Mouse (Mus musculus): ENCODE measurements around the gene Wasl. TPM values are rescaled to one million over a fixed set of nuclear protein-coding genes. Genes with fewer than 3 reads are reported as not detected.

Wasl gene
- polyA plus RNA-seq, 1 experiment from 2014 or later, result 61.6 TPM

DNA sequence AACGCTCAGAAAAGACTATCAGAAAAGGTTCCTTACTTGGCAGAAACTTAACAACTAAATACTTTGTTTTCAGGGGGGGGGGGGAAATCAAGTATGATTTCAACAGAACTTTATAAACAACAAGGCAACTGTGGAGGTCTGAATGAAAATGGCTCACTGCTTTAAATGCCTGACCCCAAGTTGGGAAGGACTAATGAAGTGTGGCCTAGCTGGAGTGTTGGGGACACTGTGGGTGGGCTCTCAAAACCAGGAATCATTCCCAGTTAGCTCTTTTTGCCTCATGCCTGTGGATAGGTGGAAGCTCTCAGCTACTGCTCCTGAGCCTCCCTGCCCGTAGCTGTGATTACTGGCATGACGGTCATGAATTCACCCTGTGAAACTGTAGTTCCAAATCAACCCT, 30.7 kb downstream of the Wasl start:
- peaks cover 11% of the 10 kb centered on the region for H3K4me1 ChIP-seq
- no peak for DNase-seq (ENCODE audit: low spot score)
- H3K4me3 ChIP-seq, result no peak overlapping the region
- no peaks in the 10 kb centered on the region for H3K9me3 ChIP-seq
- no peaks in the 10 kb centered on the region for H3K27me3 ChIP-seq (ENCODE audit: insufficient read depth, poor library complexity, severe bottlenecking)
- peaks cover 16% of the 10 kb centered on the region for H3K36me3 ChIP-seq
- H3K27ac ChIP-seq, result no peak overlapping the region
- WGBS, result 87% methylated on average over 3 of the region's 3 CpGs

DNA sequence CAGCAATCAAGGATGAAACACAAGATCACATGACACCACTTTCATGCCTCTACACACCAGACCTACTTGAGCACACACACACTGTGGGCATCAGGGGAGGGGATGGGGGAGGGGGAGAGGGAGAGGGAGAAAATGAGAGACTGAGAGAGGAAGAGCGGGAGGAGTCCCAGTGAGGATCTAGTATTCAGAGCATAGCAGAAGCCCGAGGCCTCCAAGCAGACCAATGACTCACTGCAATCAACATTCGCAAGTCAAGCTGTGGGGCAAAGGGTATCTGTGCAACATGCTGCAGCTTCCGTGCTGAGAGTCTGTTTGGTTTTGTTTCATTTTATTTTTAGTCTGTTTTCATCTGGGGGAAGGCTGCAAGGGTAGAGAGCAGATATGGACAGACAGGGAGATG, 32.7 kb downstream of the Wasl start:
- Histone ChIP-seq H3K27me3 (ENCODE audit: insufficient read depth, poor library complexity, severe bottlenecking) (no peaks in the 10 kb centered on the region), H3K9me3 (no peaks in the 10 kb centered on the region), H3K36me3 (peaks cover 13% of the 10 kb centered on the region), H3K4me1 (peaks cover 11% of the 10 kb centered on the region), H3K27ac (peak overlapping the region; percentile 59; the same call in 1 of the 2 replicates), H3K4me3 (no peak overlapping the region)
- peak; percentile 79 for DNase-seq (ENCODE audit: low spot score)
- WGBS, result 28% methylated on average over 4 of the region's 4 CpGs

DNA sequence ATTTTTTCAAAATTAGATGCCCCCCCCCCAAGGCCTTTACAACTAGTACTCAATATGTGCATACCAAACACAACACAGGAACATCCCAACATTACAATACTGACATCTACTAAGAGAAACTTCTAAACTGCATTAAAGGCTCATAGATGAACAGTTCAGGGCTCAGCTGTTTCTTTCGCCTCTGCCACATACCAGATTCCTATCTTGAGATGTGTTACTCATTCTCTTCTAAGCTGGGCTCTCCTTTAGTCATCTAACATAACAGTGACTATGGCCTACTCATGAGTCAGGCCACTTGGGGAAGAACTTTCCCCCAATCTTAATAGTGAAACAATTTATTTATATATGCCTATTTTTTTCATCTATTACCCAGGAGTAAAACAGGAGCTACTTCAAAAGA, 36.3 kb downstream of the Wasl start:
- no peaks in the 10 kb centered on the region for H3K27me3 ChIP-seq (ENCODE audit: insufficient read depth, poor library complexity, severe bottlenecking)

DNA sequence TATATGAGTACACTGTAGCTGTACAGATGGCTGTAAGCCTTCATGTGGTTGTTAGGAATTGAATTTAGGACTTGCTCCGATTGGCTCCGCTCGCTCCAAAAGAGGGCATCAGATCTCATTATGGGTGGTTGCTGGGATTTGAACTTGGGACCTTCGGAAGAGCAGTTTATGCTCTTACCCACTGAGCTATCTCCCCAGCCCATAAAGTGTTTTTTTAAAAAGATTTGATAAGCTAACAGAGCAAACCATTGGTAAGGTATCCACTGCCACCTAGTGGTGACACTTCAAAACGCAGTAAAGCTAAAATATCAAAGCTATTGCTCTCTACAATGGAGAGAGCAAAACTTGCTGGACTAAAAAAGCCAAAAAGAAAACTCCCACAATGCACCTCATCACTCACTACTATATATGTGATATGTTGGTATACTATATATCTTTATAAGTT, 37.2 kb downstream of the Wasl start:
- 66% methylated on average over 5 of the region's 5 CpGs for WGBS
- Histone ChIP-seq H3K4me3 (no peak overlapping the region), H3K9me3 (no peaks in the 10 kb centered on the region), H3K36me3 (peaks cover 24% of the 10 kb centered on the region), H3K27me3 (ENCODE audit: insufficient read depth, poor library complexity, severe bottlenecking) (no peaks in the 10 kb centered on the region), H3K4me1 (peaks cover 8% of the 10 kb centered on the region), H3K27ac (no peak overlapping the region)
- no peak for DNase-seq (ENCODE audit: low spot score)

More for the DNA sequence above, 36.3 kb downstream of the Wasl start:
- Histone ChIP-seq H3K27ac (no peak overlapping the region), H3K4me3 (no peak overlapping the region), H3K9me3 (no peaks in the 10 kb centered on the region), H3K4me1 (peaks cover 11% of the 10 kb centered on the region), H3K36me3 (peaks cover 18% of the 10 kb centered on the region)
- DNase-seq (ENCODE audit: low spot score), result no peak
- 60% methylated on average over 1 of the region's 1 CpGs for WGBS

DNA sequence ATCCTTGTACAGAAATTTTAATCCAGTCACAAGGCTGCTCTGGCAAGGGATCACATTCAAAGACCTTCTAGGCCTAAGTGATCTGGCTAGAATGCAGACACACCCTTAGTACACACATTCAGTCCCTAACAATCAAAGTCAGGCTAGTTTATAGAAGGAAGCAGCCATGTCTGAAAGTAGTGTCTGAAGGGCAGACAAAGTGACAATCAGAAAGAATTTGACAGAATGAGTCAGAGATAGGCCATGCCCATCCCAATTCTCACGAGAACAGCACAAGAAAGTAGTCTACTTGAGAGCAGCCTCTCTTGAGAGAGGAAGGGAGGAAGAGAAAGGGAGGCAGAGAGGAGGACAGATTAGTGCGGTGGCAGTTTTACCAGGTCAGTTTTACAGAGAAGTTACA, 42.7 kb downstream of the Wasl start:
- Histone ChIP-seq H3K27me3 (ENCODE audit: insufficient read depth, poor library complexity, severe bottlenecking) (no peaks in the 10 kb centered on the region), H3K27ac (no peak overlapping the region), H3K36me3 (peaks cover 52% of the 10 kb centered on the region), H3K4me1 (no peaks in the 10 kb centered on the region), H3K9me3 (no peaks in the 10 kb centered on the region), H3K4me3 (no peak overlapping the region)
- 66% methylated on average over 2 of the region's 2 CpGs for WGBS
- DNase-seq (ENCODE audit: low spot score), result no peak

DNA sequence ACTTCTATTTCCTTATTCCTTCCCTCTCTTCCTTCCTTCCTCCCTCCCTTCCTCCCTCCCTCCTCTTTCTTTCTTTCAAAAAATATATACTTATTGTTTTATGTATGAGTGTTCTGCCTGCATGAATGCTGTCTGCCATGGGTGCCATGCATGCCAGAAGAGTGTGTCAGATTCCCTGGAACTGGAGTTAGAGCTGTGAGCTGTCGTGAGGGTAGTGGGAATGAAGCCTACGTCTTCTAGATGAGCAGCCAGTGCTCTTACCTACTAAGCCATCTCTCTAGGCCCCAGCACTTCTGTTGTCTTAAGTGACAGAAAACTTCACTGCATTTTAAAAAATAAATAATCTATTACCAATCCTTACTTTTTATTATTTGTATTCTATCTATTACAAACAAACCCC, 43.9 kb downstream of the Wasl start:
- no peak overlapping the region for H3K27ac ChIP-seq
- peaks cover 53% of the 10 kb centered on the region for H3K36me3 ChIP-seq
- H3K4me1 ChIP-seq, result no peaks in the 10 kb centered on the region
- no peak overlapping the region for H3K4me3 ChIP-seq
- DNase-seq (ENCODE audit: low spot score), result no peak
- 79% methylated on average over 2 of the region's 2 CpGs for WGBS
- no peaks in the 10 kb centered on the region for H3K9me3 ChIP-seq
- H3K27me3 ChIP-seq (ENCODE audit: insufficient read depth, poor library complexity, severe bottlenecking), result no peaks in the 10 kb centered on the region

DNA sequence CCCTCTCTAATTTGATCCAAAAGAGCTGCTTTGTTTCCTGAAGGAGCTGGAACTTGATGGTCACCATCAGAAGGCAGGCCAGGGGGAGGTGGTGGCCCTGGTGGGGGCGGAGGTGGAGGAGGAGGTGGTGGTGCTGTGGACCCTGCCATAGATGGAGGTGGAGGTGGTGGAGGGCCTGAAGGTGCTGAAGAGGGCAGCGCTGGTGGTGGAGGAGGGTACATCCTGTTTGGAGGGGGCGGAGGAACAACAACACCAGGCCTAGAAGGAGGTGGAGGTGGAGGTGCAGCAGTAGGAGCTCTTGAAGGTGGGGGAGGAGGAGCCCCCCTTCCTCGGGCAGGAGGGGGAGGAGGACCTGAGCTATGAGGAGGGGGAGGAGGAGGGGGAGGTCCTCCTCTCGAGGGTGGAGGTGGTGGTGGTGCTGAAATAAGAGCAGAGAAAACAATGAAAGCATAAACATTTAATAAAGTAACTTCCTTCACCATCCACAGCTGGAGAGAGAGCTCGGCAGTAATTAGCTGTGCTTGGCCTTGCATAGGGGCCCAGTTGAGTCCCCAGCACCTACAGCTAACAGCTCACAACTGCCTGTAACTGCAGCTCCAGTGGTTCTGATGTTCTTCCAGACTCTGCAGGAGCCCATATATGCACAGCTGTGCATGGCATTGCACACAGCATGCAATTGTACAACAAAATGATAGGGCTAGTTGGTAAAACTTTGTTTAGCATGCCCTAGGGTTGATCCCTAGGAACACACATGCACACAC, 45.3 kb downstream of the Wasl start:
- DNase-seq (ENCODE audit: low spot score), result no peak
- Histone ChIP-seq H3K27ac (no peak overlapping the region), H3K27me3 (ENCODE audit: insufficient read depth, poor library complexity, severe bottlenecking) (no peaks in the 10 kb centered on the region), H3K9me3 (no peaks in the 10 kb centered on the region), H3K4me1 (no peaks in the 10 kb centered on the region), H3K36me3 (peaks cover 54% of the 10 kb centered on the region), H3K4me3 (no peak overlapping the region)
- WGBS, result 65% methylated on average over 6 of the region's 6 CpGs

DNA sequence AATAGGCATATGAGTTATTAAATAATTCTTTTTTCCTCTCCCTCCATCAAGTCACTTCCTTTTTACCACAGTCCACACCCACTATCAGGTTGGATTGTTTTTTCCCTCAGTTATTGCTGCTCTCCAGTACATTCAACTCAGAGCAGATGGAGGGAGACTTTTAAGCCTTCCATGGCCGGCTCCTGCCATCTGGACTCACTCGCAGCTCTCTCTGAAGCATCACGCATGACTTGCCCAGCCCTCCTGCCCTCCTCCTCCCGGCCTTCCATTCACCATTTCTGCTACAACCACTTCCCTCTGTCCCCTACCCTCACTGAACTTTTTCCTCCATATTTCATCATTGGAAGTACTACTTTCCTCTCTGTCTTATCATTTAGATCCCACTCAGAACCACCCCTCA, 48.1 kb downstream of the Wasl start:
- H3K27me3 ChIP-seq (ENCODE audit: insufficient read depth, poor library complexity, severe bottlenecking), result no peaks in the 10 kb centered on the region
- no peak overlapping the region for H3K4me3 ChIP-seq
- no peaks in the 10 kb centered on the region for H3K4me1 ChIP-seq
- no peak overlapping the region for H3K27ac ChIP-seq
- WGBS, result 88% methylated on average over 4 of the region's 4 CpGs
- no peak for DNase-seq (ENCODE audit: low spot score)
- peaks cover 49% of the 10 kb centered on the region for H3K36me3 ChIP-seq
- no peaks in the 10 kb centered on the region for H3K9me3 ChIP-seq

DNA sequence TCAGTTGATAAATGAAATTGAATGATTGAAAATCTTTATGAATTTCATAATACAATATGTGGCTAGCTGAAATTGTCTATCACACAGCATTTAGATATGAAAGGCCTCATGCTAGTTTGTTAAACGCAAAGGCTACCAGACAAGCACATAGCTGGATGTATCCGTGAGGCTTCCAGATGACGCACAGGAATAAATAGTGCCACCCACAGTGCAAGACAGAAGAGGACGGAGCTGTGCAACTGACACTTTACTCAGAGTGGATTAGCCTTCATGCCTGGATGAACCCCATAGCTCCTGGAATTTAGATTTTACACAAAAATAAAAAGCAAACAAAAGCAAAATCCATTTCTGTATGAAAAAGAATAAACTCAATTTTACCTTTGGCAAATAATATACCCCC, 50.9 kb downstream of the Wasl start:
- Histone ChIP-seq H3K4me3 (no peak overlapping the region), H3K27ac (no peak overlapping the region), H3K4me1 (no peaks in the 10 kb centered on the region), H3K36me3 (peaks cover 43% of the 10 kb centered on the region), H3K27me3 (ENCODE audit: insufficient read depth, poor library complexity, severe bottlenecking) (no peaks in the 10 kb centered on the region), H3K9me3 (no peaks in the 10 kb centered on the region)
- 81% methylated on average over 4 of the region's 4 CpGs for WGBS
- DNase-seq (ENCODE audit: low spot score), result no peak

DNA sequence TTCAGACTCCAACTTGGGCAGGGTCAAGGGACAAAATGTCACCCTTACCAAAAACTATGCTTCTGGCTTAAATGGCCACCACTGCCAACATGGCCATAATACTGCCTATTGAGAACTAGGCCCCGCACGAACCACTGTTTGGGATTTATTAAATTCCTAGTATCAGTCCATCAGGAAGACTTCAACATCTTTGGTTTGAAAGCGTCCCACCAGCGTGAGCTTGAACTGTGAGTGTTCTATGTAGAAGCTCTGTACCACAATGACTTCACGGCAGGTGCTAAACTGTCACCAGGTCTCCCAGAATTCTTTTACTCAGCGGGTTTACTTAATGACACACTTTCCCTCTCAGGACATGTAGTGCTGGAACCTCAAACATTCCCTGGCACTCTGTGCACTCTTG, 51.5 kb downstream of the Wasl start:
- no peaks in the 10 kb centered on the region for H3K9me3 ChIP-seq
- no peak for DNase-seq (ENCODE audit: low spot score)
- no peaks in the 10 kb centered on the region for H3K4me1 ChIP-seq
- H3K36me3 ChIP-seq, result peaks cover 40% of the 10 kb centered on the region
- H3K27ac ChIP-seq, result no peak overlapping the region
- no peak overlapping the region for H3K4me3 ChIP-seq
- no peaks in the 10 kb centered on the region for H3K27me3 ChIP-seq (ENCODE audit: insufficient read depth, poor library complexity, severe bottlenecking)
- 94% methylated on average over 6 of the region's 6 CpGs for WGBS

DNA sequence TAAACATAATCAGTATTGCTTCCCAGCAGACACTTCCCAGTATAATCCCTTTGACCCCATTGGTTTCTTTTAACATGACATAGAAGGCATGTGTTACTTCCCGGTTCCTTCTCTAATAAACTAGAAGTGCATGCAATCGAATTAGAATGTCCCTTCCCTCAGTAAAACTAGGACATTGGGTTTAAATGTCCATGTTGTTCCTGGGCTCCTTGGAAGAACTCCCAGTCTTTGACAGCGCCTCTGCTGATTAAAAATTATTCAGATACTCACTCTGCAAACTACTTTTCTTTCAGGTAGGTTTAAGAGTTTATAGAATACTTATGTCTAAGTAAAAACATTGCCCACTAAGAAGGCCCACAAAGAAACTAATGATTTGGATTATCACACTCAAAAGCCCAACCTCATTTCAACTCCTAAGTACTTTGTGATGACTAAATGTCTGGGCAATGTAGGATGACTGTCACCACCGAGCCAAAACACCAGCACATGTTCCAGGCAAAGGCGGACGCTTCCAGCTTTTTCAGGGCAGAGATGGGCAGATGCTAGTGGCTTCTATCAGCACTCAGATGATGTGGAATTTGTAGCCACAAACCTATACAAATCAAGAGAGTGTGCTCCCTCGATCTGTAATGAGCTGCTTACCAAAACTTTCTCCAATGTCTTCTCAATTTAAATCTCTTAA, 52.6 kb downstream of the Wasl start:
- Histone ChIP-seq H3K4me3 (no peak overlapping the region), H3K9me3 (no peaks in the 10 kb centered on the region), H3K27me3 (ENCODE audit: insufficient read depth, poor library complexity, severe bottlenecking) (no peaks in the 10 kb centered on the region), H3K27ac (no peak overlapping the region), H3K4me1 (no peaks in the 10 kb centered on the region), H3K36me3 (peaks cover 38% of the 10 kb centered on the region)
- DNase-seq (ENCODE audit: low spot score), result no peak
- WGBS, result 60% methylated on average over 7 of the region's 7 CpGs

DNA sequence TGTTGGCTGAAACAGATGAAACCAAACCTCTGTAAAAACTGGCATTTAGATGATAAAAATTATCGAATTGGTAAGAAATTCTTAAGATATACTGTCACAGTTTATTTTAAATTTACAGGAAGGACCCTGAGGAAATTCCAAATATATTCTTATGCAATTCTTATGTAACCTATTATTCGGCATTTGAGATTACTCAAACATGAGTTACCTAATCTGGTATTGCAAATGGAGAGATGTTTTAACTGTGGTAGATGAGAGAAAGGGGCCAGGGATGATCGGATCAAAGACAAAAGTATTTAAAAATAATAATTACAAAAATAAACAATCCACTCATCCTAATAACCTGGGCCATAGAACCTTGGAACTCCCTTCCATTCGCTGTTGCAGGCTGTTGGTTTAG, 54.5 kb downstream of the Wasl start:
- peaks cover 47% of the 10 kb centered on the region for H3K36me3 ChIP-seq
- no peak for DNase-seq (ENCODE audit: low spot score)
- no peaks in the 10 kb centered on the region for H3K27me3 ChIP-seq (ENCODE audit: insufficient read depth, poor library complexity, severe bottlenecking)
- H3K27ac ChIP-seq, result no peak overlapping the region
- 91% methylated on average over 4 of the region's 4 CpGs for WGBS
- H3K9me3 ChIP-seq, result no peaks in the 10 kb centered on the region
- no peaks in the 10 kb centered on the region; the same call in 1 of the 2 replicates for H3K4me1 ChIP-seq
- no peak overlapping the region for H3K4me3 ChIP-seq

DNA sequence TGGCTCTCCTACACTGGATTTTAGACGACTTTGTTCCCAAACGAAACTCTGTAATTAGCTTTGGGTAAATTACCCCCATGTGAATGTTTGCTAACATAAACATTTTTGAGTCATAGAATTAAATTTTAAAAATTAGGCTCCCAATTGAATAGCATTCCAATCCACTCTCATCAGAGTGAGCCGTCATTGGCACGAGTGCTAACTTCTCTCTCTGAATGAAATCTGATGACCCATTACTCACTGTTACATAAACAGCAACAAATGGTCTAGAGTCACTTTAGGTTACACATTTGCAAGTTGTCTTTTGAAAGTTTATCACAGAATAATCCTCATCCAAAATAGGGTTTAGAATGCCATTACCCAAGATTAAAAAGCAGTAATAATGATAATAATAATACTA, 55.3 kb downstream of the Wasl start:
- H3K27ac ChIP-seq, result no peak overlapping the region
- H3K27me3 ChIP-seq (ENCODE audit: insufficient read depth, poor library complexity, severe bottlenecking), result no peaks in the 10 kb centered on the region
- no peaks in the 10 kb centered on the region; the same call in 1 of the 2 replicates for H3K4me1 ChIP-seq
- 71% methylated on average over 4 of the region's 4 CpGs for WGBS
- H3K9me3 ChIP-seq, result no peaks in the 10 kb centered on the region
- no peak for DNase-seq (ENCODE audit: low spot score)
- H3K36me3 ChIP-seq, result peaks cover 48% of the 10 kb centered on the region
- no peak overlapping the region for H3K4me3 ChIP-seq

Data from heart, embryonic 10.5 days (tissue).